Mouse (Mus musculus) bone marrow macrophage, adult 2 months (primary cell): ENCODE data around the gene Gabra6. TPM values are rescaled to one million over a fixed set of nuclear protein-coding genes. Genes with fewer than 3 reads are reported as not detected.

Experiments
- H3K27ac ChIP-seq: 2 replicates; pipeline ENCODE4 v1.5.1; 2012; ENCODE audit warnings: low read depth, low read length; ENCODE audit not compliant: insufficient read depth
- H3K4me1 ChIP-seq: 2 replicates; pipeline ENCODE4 v1.6.1; 2012; ENCODE audit warnings: low read length; ENCODE audit not compliant: control insufficient read depth, insufficient read depth
- H3K4me3 ChIP-seq: 2 replicates; pipeline ENCODE4 v1.5.1; 2012; ENCODE audit warnings: mild to moderate bottlenecking, low read length, moderate library complexity; ENCODE audit not compliant: insufficient read depth
- CTCF ChIP-seq: IDR thresholded peaks from 2 replicates; pipeline ENCODE4 v1.5.1; 2012; ENCODE audit warnings: low read depth, mild to moderate bottlenecking, low read length, moderate library complexity
- POLR2A ChIP-seq: IDR thresholded peaks from 2 replicates; pipeline ENCODE4 v1.6.1; 2012; ENCODE audit warnings: mild to moderate bottlenecking, low read depth, low read length, borderline replicate concordance
- polyA plus RNA-seq: library from polyadenylated mRNA; stranded (reverse); fragments of >200 nt; gene quantifications from 2 replicates; pipeline ENCODE4 v1.2.4, GENCODE M21; 2012; ENCODE audit not compliant: missing spikeins, insufficient read depth, insufficient read length

Gene Gabra6
- polyA plus RNA-seq, 1 experiment, result not detected

DNA sequence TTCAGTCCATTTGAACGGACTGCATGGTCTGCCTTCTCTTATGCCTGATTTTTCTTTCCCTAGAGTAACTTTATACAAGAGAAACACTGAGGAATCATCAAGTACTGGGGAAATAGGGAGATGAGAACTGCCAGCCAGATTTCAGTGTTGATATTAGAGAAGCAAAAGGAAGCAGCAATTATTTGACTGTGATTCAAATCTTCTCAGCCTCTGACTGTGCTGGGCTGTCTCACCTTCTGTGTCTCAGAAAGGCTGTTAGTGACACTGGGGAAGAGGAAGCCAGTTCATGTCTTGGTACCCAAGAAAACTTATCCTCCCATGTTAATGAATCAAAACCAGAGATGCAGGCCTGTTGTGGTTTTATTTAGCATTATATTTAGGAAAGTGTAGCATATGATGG lies 14.8 kb downstream of the Gabra6 start:
- H3K4me1 ChIP-seq, result no peaks in the 10 kb centered on the region
- no peak overlapping the region for H3K27ac ChIP-seq
- TF ChIP-seq CTCF (no peak), POLR2A (no peak)
- H3K4me3 ChIP-seq, result no peak overlapping the region

GRCm38 (mm10) chr11:42258978-42259377 lies 61.9 kb downstream of the Gabra6 start:
- TF ChIP-seq POLR2A (no peak), CTCF (no peak)
- H3K4me3 ChIP-seq, result no peak overlapping the region

More at GRCm38 (mm10) chr11:42258978-42259377, 61.9 kb downstream of the Gabra6 start:
- Histone ChIP-seq H3K27ac (no peak overlapping the region), H3K4me1 (no peaks in the 10 kb centered on the region)

Other genes with a start within 250 kb of the Gabra6 start
- gene Gabra1, start 138.1 kb downstream of the Gabra6 start, polyA plus RNA-seq, result not detected in 2 replicates
- gene Gabrb2, start 98.7 kb upstream of the Gabra6 start, polyA plus RNA-seq, result not detected in 2 replicates